Mouse (Mus musculus) thymus, postnatal 10 days (tissue): Measurements from ENCODE around the gene Ssbp1.

Source experiments
- DNase-seq, 2 experiments: peaks; one replicate each; pipeline ENCODE4 v3.0.0; 2021; ENCODE audit warnings: low spot score in 2 of 2

Gene Ssbp1

DNA sequence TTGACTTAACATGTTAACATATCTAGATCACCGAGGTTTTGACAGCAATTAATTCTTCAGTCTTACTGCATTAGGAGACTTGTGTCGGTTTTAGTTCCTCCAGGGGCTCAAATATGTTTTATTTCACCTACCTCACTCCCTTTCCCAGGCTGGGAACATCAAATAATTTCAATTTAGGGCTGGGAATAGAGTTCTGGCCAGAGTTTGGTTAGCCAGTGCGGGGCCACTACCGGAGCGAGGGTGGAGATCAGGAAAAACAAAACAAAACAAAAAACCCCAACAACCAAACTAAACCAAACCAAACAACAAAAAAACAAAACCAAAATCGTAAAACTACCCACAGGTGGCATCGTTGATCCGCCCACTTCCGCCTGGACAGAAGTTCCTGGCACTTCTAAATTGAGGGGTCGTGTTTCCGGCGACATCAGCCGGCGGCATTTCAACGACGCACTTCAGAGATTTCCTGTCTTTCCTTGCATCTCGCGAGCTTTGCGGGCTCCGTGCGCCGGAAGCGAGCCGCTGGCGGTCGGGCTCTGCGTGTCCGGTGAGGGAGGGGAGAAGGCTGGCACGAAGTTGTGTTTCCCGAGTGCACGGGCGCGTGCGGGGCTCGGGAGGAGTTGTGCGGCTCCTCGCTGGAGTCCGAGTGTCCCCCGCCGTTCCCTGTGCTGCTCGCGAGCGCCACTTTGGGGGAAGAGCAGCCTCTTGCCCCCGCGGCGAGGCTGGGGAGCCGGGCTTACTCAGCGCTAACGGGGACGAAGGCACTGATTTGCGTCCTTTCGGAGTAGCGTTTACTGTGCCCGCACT is at the start of gene Ssbp1:
Ssbp1 (plus strand) TSS at position 437 of the 804 bp plus-strand sequence.
- DNase-seq: peak; percentile 88 to 91

DNA sequence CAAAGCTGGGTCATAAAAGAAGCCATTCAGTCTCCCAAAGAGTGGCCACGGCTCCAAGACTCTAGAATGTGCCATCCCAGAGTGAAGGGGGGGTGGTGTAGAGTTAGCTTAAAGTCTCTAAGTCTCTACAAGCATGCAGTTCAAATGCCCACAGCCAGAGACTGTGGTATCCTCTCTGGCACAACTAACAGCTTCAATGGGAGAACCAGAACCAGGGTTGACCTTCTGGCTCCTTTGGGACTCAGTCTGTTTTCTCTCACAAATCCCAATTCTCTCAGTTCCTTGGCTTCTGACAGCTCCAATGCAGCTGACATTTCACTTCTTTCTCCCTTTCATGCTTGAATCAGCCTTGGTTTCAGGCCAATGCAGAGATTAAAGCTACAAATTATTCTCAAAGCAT is 48.1 kb upstream of the Ssbp1 start:
- DNase-seq: no peak

DNA sequence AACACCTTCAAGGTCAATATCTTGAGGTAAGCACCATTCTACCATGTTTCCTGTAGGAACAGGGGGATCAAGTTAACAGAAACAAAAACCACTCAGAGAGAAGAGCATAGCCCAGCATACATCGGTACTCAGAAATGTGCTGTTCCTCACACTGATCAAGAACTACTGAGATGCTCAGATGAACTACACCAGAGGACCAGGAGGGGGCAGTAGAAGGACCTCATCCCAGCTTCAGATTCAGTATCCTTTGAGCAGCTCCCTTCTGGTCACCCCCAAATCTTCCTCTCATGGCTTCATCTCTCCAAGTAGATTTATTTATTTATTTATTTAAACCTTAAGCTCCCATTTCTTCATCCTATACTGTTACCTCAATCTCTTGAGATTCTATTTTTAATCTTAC is 47.4 kb upstream of the Ssbp1 start:
- peak; percentile 20 to 64 for DNase-seq

DNA sequence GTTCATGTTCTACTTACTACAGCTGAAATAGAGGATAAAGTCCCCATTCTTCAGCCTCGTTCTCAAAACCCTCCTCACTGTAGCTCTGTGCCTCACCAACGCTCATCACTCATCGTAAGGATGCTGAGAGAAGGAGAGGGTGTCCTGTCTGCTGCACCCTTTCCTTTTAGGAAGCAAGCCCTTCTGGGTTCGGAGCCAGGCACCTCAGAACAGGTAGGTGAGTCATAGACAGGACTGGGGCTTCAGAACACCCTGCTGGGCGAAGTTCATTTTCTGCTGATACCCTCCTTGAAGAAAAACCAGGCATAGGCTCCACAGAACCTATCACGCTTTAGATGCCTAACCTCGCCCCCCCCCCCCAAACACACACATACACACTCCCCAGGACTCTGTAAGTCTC is 43.7 kb upstream of the Ssbp1 start:
- DNase-seq: no peak

DNA sequence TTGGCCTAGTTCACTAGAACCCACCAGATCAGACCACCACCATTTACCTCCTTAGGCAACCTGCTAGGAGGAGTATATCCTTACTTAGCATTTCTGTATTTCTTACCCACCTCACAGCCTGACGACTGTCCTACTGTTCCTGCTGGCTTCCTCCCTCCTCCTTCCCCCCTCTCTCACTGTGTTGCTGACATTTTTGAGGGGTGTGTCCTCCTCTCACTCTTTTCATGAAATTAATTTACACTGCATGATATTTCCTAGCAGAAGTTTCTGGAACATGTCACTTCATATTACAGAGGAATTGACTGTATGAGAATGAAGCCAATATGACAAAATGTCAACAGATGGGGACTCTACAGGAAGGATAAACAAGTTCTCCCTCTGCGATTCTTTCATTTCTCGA is 42.5 kb upstream of the Ssbp1 start:
- no peak for DNase-seq

DNA sequence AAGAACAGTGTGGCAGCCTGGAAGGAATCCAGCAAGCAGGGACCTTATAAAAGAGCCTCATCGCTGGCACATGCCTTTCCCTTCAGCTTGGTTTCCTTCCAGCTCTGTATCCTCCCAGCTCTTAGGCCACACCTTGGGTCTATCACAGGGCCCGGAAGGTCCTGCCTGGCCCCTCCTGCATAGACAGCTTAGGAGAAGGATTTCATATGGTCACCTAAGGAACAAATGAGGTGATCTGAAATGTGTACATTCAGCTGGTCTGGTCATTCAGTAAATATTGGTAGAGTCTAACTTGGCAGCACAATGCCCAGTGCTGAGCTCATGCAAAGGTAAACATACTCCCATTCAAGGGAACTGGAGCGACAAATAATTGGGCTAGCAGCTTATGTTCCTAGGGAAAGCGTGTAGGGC is 41.6 kb upstream of the Ssbp1 start:
- DNase-seq: no peak

DNA sequence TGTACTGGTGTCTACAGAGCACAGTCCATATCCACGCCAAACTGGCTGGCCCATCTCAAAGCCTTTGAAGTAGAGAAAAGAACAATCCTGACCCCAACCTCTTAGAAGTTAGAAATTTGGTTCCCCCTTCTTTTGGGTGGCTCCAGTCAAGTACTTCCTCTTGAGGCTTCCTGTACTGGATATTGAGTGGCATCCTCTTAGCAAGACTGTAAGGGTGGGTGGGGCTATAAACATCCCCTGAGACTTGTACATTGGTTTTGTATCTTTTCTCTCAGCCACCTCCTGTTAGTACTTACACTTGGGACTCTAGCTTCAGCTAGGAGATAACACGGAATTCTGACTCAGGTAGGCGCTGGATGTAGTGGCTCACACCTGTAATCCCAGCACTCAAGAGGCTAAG is 40.9 kb upstream of the Ssbp1 start:
- DNase-seq: no peak

DNA sequence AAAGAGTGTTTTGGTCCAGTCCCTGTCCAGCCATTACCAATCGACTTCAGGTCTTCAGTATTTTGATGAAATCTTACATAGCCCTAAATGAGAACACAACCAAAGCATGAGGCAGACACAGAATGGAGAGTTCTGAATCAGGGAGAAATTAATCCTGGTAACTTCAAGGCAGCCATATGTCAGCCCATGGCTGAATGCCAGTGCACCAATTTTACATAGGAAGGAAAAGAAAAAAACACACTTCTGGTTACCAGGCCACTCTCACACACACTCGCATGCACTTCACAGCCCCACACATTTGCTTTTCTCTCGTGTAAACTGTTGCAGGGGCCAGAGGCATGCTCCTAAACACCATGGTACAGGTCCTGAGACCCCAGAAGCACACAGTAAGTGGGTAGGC is 40.3 kb upstream of the Ssbp1 start:
- no peak for DNase-seq

DNA sequence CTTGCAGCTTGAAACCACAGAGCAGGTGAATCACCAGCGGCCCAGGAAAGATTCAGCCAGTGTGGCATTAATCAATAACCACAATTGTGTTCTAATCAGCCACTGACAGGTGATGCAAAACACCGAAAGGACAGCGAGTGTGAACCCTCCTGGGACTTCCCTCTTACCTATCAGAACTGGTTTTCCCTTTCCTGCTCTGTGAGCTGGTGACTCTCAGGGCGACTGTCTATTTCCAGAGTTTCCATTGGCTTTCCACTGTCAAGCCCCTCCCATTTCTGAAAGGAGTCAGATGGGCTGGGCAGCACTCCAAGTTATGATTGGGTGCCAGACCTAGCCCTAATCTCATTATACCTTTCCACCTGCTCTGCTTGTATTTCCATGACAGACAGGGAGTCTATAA is 39.8 kb upstream of the Ssbp1 start:
- DNase-seq: no peak

DNA sequence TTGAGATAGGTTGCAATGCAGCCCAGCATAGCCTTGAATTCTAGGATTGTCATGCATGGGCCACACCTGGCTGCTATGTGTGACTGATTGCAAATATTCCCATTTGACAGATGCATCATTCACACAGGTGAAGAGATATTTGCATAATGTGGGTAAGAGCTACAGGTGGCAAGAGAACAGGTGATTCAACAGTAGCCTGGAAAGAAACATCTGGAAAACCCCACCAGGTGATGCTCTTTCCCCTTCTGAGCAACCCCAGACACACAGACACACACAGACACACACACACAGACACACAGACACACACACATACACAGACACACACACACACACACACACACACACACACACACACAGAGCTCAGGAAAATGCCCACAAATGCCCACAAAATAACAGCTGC is 39.3 kb upstream of the Ssbp1 start:
- DNase-seq: no peak

DNA sequence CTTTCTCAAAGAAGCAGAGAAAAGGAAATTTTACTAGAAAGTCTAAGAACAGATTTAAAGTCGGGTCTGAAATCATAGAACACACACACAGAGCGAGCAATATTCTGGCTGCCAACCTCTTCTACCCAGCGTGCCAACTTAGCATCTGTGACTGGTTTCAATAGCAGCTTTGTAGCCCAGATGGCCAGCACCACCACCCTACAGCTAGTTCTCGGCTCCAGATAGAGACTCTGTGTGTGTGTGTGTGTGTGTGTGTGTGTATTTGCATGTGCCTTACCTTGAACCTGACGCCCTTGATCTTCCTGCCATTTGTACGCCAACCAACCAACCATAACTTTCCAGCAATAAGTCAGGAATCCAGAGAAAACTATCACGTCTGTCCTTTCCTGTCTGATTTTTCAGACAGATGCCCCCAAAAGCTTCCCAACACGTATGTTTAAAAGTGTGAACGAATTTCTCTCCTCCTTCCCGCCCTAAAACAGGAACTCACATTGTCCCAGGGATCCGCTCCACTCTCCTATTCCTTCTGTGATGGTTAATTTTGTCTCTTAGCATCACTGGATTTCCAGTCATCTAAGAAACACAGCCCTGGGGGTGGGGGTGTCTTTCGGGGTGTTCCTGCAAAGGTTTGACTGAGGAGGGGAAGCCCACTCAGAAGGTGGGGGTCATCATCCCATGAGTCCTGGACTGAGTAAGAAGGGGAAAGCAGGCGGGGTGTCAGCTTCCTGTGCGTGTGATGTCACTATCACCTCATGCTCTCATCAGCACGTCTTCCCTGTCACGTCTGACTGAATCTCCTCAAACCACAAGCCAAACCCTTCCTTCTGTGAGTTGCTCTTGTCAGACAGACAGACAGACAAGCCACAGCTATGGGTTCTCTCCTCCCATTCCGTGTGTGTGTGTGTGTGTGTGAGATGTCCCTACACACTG is 38.5 kb upstream of the Ssbp1 start:
- DNase-seq: no peak

DNA sequence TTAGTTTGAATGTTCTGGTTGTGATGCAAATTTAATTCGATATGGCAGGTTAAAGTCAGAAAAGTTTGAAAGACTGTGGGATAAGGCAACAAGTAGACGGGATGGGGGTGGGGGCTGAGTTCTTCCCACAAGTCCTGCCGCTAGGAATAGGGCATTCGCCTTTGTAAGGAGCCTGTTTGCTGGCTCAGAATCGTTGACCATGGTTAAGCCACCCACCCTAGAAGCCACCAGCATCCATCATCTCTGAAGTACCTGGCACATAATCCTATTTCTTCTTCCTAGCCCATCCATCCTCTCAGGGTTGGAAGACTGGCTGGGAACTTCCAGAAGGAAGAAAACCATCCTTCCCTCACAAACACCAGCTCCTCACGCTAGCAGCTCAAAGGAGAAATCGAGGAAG is 36.5 kb upstream of the Ssbp1 start:
- no peak for DNase-seq

DNA sequence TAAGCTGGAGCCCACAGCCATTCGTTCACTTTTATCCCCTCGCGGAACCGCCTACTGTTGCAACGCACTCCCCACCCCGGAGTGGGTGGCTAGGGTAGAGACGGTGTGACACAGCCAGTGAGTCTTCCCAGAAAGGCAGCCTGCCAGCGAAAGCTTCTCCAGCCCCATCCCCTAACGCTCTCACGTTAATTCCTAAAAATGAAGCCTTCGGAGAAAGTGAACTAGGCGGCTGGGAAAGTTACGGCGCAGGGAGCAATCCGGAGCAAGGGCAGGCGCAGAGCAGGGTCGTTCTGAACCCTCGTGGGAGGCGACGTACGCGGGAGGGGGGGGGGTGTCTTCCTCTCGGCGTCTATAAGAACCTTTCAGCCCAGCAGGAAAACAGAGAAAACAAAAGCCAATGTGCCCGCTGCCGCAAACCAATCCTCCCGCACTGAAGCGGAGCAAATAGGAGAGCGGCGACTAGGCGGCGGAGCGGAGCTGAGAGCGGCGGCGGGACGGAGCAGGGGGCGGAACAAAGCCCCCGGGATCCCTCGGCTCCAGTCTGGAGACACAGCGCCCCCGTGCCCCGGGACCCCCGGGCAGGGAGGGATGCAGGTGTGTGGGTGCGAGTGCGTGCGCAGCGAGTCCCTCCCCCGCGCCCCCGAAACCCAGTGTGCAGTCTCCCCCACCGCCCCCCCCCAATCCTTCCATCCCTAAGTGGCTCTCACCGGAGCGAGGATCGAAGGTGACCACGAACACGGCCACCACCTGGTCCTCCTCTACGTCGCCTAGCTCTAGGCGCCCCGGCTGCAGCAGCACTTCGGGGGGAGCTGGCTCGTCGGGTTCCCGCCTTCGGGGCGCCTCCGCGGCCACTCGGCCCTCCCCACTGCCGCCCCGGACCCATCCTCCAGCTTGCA is 35.8 kb upstream of the Ssbp1 start:
- DNase-seq: peak; percentile 54 to 64

DNA sequence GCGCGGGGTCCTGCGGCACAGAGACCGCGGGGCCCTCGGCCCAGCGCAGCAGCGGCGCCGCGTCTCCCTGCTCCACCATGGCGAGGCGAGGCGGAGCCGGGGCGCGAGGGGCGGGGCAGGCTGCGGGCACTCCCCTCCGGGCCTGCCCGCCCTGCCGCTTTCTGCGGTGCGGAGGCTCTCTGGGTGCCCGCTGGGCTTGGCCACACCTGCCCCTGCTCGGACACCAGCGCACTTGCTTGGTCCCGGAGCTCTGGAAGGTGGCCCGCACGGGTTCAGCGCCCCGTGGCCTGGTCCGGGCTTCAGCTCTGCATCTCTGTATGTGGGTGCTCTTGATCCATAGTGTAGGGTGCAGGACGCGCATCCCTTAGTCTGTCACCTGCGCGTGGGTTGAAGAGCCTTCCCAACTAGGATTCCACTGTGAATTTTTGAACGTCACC is 35.1 kb upstream of the Ssbp1 start, which contains the start of gene E330009J07Rik:
E330009J07Rik (minus strand) TSS at position 89 of the 437 bp plus-strand sequence.
- peak; percentile 66 to 79 for DNase-seq

DNA sequence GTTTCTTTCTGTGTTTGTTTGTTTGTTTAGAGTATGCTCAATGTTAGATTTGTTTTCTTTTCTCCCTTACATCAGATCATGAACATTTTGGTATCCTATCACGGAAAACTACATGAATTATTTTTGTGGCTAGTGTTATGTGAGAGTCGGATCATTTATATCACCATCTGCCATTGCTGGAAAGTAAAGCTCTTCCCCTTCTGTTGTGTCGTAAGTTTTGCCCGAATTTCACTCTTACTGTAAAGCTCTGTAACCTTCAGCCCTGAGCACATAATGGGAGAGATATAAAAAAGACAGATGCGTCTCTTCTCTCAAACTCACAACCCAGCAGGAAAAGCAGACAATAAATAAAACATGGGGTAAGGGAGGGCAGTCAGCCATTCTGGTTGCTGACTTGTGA is 32.2 kb upstream of the Ssbp1 start, which contains the start of gene Wee2:
Wee2 (plus strand) TSS at position 153 of the 400 bp plus-strand sequence.
- no peak for DNase-seq

DNA sequence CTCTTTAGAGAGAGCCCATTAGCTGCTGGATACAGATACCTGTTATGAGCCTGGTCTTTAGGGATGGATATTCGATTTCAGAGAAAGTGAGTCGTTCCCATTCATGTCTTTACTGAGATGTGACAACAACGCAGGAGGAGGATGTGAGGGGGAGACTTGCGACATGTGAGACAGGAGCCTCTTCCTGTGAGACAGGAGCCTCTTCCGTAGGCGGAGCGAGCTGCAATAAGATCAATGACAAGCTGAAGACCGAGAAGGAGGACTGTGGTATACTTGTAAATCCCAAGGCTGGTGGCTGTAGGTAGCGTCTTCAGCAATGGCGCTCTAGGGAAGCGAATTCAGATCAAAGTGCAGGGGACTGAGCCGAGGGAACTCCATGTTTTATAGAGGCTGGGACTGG is 31.4 kb upstream of the Ssbp1 start:
- DNase-seq: peak; percentile 25 to 44

DNA sequence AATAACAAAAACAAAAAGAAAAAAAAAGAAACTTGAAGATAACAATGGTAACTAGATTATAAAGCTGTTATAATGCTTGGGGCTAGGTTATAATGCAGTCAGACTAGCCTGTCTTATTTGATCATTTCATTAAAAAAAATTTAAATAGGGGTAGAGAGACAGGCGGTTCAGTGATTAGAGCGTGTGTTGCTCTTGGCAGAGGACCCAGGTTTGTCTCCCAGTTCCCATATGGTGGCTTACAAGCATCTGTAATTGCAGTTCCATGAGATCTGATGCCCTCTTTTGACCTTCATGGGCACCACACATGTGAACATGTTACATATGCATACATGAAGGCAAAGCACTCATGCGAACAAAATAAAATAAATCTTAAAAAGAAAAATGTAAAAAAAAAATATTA is 29.9 kb upstream of the Ssbp1 start:
- no peak for DNase-seq

DNA sequence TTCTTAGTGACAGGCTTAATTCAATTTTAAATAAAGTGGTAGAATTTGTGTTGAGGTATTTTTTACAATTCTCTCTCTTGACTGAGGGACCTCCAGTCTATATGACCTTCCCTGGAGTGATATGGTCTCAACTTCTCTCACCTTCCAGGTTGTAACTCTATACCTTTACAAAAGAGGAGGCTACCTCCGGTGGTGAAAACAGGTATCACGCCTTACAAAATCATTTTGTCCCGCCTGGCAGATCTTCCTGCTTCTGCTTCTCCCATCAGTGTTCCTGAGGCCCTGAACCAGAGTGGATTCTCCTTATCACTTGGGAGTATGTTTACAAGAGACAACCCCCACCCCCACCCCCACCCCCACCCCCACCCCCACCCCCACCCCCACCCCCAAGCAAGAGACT is 29.4 kb upstream of the Ssbp1 start:
- peak in 1 of 2 experiments; percentile 11 for DNase-seq

DNA sequence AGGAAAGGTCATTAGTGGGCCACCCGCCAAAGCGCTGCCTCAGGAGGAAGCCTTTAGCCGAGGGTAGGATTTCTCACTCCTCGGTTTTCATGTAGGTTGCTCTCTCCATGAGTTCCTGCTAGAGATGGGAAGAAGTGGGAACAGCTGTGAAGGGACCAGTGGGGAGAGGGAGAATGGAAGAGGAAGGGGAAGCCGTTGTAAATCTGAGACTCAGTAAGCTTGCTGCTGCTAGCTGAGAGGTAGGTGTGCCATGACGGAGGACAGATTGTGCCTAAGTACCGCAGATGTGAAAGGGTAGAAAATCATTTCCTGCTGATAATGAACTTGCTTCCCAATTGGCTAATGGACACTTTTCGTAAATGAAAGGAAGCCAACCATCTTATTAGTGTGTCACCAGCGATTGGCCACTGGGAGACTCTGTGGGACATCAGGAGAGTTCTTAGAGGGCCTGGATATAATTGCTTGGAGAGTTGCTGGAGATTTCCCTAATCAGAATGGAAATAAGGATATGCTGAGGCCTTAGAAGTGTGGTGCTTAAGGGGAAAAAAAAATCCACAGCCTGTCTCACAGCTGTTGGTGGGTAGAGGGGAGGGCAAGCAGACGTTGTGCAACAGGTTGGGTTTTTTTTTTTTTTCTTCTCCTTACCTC is 27.7 kb upstream of the Ssbp1 start:
- no peak for DNase-seq

DNA sequence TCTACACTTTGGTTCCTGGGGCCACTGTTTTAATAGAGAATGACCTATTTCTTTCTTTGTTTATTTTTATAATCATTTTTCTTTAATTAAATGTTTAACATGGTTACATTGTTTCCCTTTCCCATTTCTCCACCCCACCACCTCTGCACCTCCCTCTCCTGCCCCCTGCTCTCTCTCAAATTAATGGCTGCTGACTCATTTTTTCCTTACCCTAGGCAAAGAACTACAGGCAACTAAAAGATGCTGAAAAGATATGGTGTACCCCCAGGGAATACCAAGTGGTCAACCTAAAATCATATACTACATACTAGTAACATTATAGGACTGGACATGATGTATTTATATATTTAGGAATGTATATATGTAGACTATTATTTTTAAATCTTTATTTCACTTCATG is 22.5 kb upstream of the Ssbp1 start:
- DNase-seq: no peak

DNA sequence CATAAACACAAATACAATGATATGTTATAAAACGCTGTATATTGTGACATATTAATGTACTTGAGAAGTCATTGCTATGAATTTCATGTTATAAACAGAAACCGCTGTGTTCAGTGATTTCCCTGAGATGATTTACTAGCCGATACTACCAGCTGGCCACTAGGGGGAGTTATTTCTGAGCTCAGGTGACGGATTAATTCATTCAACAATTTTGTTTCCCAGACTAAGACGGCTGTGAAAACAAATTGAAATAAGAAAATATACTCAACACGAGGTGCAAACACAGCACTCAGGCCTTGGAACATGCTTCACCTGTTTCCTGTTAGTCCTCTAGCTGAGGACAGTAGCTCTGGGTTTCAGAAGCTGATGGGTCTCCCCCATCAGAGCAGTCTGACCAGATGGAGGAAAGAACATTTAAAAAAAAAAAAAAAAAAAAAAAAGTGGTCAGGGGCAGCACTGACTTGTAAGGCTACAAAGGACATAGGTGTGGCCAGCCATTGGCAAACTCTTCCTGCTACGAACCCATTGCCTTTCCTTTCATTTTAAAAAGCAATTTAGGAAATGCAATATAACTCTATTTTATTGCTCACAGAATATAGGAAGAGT is 16.6 kb upstream of the Ssbp1 start:
- DNase-seq: peak in 1 of 2 experiments; percentile 40
